Mouse (Mus musculus): ENCODE data around the gene Echdc2. TPM values are rescaled to one million over a fixed set of nuclear protein-coding genes. Genes with fewer than 3 reads are reported as not detected.
"Not testable (repeated sequence)": the region's sequence is repeated elsewhere in the genome, so short reads cannot be mapped to it uniquely, and the experiment has no call there.

Gene Echdc2
- polyA plus RNA-seq, 1 experiment from 2014 or later, result 44.3 TPM

- Histone ChIP-seq H3K9ac (no peak overlapping the region), H3K9me3 (ENCODE audit: low read depth, low read length) (no peaks in the 10 kb centered on the region), H3K4me1 (ENCODE audit: insufficient read depth) (no peaks in the 10 kb centered on the region), H3K27me3 (ENCODE audit: insufficient read depth, low read length) (no peaks in the 10 kb centered on the region), H3K4me3 (ENCODE audit: low read depth, low read length) (no peak overlapping the region), H3K4me2 (no peak overlapping the region), H3K27ac (ENCODE audit: low read depth) (no peak overlapping the region), H3K36me3 (ENCODE audit: insufficient read depth) (no peaks in the 10 kb centered on the region)
- no peak for TF ChIP-seq CTCF (IDR thresholded peaks at IDR 0.05; ENCODE audit: low read depth)
- no peak for ATAC-seq (ENCODE audit: insufficient read depth)
- no peak for DNase-seq
- 90% methylated on average over 2 of the region's 2 CpGs for WGBS
Observed at GRCm38 (mm10) chr4:108128339-108128738, 36.9 kb upstream of the Echdc2 start.

GRCm38 (mm10) chr4:108130452-108130851, 34.8 kb upstream of the Echdc2 start:
- no peak for TF ChIP-seq CTCF (IDR thresholded peaks at IDR 0.05; ENCODE audit: low read depth)
- DNase-seq (no peak), ATAC-seq (ENCODE audit: insufficient read depth) (no peak)
- WGBS, result 58% methylated on average over 3 of the region's 3 CpGs
- no peaks in the 10 kb centered on the region for H3K27me3 ChIP-seq (ENCODE audit: insufficient read depth, low read length)
- no peak overlapping the region for H3K4me3 ChIP-seq (ENCODE audit: low read depth, low read length)
- no peaks in the 10 kb centered on the region for H3K9me3 ChIP-seq (ENCODE audit: low read depth, low read length)
- no peaks in the 10 kb centered on the region for H3K4me1 ChIP-seq (ENCODE audit: insufficient read depth)
- no peak overlapping the region for H3K9ac ChIP-seq
- H3K27ac ChIP-seq (ENCODE audit: low read depth), result no peak overlapping the region
- H3K36me3 ChIP-seq (ENCODE audit: insufficient read depth), result no peaks in the 10 kb centered on the region
- H3K4me2 ChIP-seq, result no peak overlapping the region

GRCm38 (mm10) chr4:108136938-108137337, 28.3 kb upstream of the Echdc2 start:
- no peak overlapping the region for H3K4me3 ChIP-seq (ENCODE audit: low read depth, low read length)
- H3K36me3 ChIP-seq (ENCODE audit: insufficient read depth), result no peaks in the 10 kb centered on the region
- no peak overlapping the region for H3K9ac ChIP-seq
- no peak overlapping the region for H3K27ac ChIP-seq (ENCODE audit: low read depth)
- WGBS, result 82% methylated on average over 5 of the region's 5 CpGs
- H3K9me3 ChIP-seq (ENCODE audit: low read depth, low read length), result no peaks in the 10 kb centered on the region
- TF ChIP-seq CTCF (IDR thresholded peaks at IDR 0.05; ENCODE audit: low read depth), result no peak
- no peak overlapping the region for H3K4me2 ChIP-seq
- no peak for DNase-seq
- no peaks in the 10 kb centered on the region for H3K4me1 ChIP-seq (ENCODE audit: insufficient read depth)
- no peak for ATAC-seq (ENCODE audit: insufficient read depth)
- no peaks in the 10 kb centered on the region for H3K27me3 ChIP-seq (ENCODE audit: insufficient read depth, low read length)

GRCm38 (mm10) chr4:108143178-108143577, 22.1 kb upstream of the Echdc2 start:
- H3K4me3 ChIP-seq (ENCODE audit: low read depth, low read length); H3K27me3 ChIP-seq (ENCODE audit: insufficient read depth, low read length); H3K4me2 ChIP-seq; H3K4me1 ChIP-seq (ENCODE audit: insufficient read depth); H3K9me3 ChIP-seq (ENCODE audit: low read depth, low read length); ATAC-seq (ENCODE audit: insufficient read depth); H3K36me3 ChIP-seq (ENCODE audit: insufficient read depth); H3K27ac ChIP-seq (ENCODE audit: low read depth); H3K9ac ChIP-seq: not testable (repeated sequence)
- WGBS, result 58% methylated on average over 2 of the region's 2 CpGs
- peak; percentile 14 for DNase-seq

GRCm38 (mm10) chr4:108143778-108144177, 21.5 kb upstream of the Echdc2 start:
- ATAC-seq (ENCODE audit: insufficient read depth), result no peak
- H3K27me3 ChIP-seq (ENCODE audit: insufficient read depth, low read length), result no peaks in the 10 kb centered on the region
- TF ChIP-seq CTCF (IDR thresholded peaks at IDR 0.05; ENCODE audit: low read depth), result no peak
- H3K4me3 ChIP-seq (ENCODE audit: low read depth, low read length), result no peak overlapping the region
- no peaks in the 10 kb centered on the region for H3K36me3 ChIP-seq (ENCODE audit: insufficient read depth)
- H3K4me2 ChIP-seq, result no peak overlapping the region
- no peak for DNase-seq
- no peaks in the 10 kb centered on the region for H3K4me1 ChIP-seq (ENCODE audit: insufficient read depth)
- H3K9me3 ChIP-seq (ENCODE audit: low read depth, low read length), result no peaks in the 10 kb centered on the region
- H3K27ac ChIP-seq (ENCODE audit: low read depth), result no peak overlapping the region
- no peak overlapping the region for H3K9ac ChIP-seq

- no peak for TF ChIP-seq CTCF (IDR thresholded peaks at IDR 0.05; ENCODE audit: low read depth)
- Histone ChIP-seq H3K27me3 (ENCODE audit: insufficient read depth, low read length) (no peaks in the 10 kb centered on the region), H3K36me3 (ENCODE audit: insufficient read depth) (no peaks in the 10 kb centered on the region), H3K9ac (no peak within 1 kb of the TSS), H3K27ac (ENCODE audit: low read depth) (no peak within 1 kb of the TSS), H3K4me1 (ENCODE audit: insufficient read depth) (no peaks in the 10 kb centered on the region), H3K9me3 (ENCODE audit: low read depth, low read length) (no peaks in the 10 kb centered on the region), H3K4me2 (no peak within 1 kb of the TSS), H3K4me3 (ENCODE audit: low read depth, low read length) (no peak within 1 kb of the TSS)
- ATAC-seq (ENCODE audit: insufficient read depth) (no peak), DNase-seq (no peak)
- WGBS, result 86% methylated on average over 1 of the region's 1 CpGs
Observed at GRCm38 (mm10) chr4:108144880-108145279, 20.4 kb upstream of the Echdc2 start, which contains the start of gene Scp2. Scp2 (minus strand) TSS chr4:108144998.

GRCm38 (mm10) chr4:108145554-108145953, 19.7 kb upstream of the Echdc2 start:
- not testable (repeated sequence) for DNase-seq; H3K36me3 ChIP-seq (ENCODE audit: insufficient read depth); H3K27me3 ChIP-seq (ENCODE audit: insufficient read depth, low read length); H3K9me3 ChIP-seq (ENCODE audit: low read depth, low read length); H3K4me3 ChIP-seq (ENCODE audit: low read depth, low read length); H3K4me1 ChIP-seq (ENCODE audit: insufficient read depth); H3K4me2 ChIP-seq; ATAC-seq (ENCODE audit: insufficient read depth); H3K27ac ChIP-seq (ENCODE audit: low read depth); H3K9ac ChIP-seq
- 41% methylated on average over 3 of the region's 3 CpGs for WGBS

- not testable (repeated sequence) for H3K9me3 ChIP-seq (ENCODE audit: low read depth, low read length); H3K4me3 ChIP-seq (ENCODE audit: low read depth, low read length); DNase-seq; H3K4me1 ChIP-seq (ENCODE audit: insufficient read depth); H3K36me3 ChIP-seq (ENCODE audit: insufficient read depth); H3K27me3 ChIP-seq (ENCODE audit: insufficient read depth, low read length); H3K4me2 ChIP-seq; H3K27ac ChIP-seq (ENCODE audit: low read depth); H3K9ac ChIP-seq; ATAC-seq (ENCODE audit: insufficient read depth)
- 76% methylated on average over 1 of the region's 1 CpGs for WGBS
Observed at GRCm38 (mm10) chr4:108155141-108155540, 10.1 kb upstream of the Echdc2 start.

All from lung, embryonic 14.5 days (tissue).